Mouse (Mus musculus): Measurements from ENCODE around the gene Tspyl2.
"Not testable (repeated sequence)": the region's sequence is repeated elsewhere in the genome, so short reads cannot be mapped to it uniquely, and the experiment has no call there.

The Tspyl2 gene

GRCm38 (mm10) chrX:152342358-152342901 is at the start of gene Tspyl2:
Gene Tspyl2, minus strand, starts transcription at chrX:152342425.
- peak; percentile 98 for DNase-seq

DNA sequence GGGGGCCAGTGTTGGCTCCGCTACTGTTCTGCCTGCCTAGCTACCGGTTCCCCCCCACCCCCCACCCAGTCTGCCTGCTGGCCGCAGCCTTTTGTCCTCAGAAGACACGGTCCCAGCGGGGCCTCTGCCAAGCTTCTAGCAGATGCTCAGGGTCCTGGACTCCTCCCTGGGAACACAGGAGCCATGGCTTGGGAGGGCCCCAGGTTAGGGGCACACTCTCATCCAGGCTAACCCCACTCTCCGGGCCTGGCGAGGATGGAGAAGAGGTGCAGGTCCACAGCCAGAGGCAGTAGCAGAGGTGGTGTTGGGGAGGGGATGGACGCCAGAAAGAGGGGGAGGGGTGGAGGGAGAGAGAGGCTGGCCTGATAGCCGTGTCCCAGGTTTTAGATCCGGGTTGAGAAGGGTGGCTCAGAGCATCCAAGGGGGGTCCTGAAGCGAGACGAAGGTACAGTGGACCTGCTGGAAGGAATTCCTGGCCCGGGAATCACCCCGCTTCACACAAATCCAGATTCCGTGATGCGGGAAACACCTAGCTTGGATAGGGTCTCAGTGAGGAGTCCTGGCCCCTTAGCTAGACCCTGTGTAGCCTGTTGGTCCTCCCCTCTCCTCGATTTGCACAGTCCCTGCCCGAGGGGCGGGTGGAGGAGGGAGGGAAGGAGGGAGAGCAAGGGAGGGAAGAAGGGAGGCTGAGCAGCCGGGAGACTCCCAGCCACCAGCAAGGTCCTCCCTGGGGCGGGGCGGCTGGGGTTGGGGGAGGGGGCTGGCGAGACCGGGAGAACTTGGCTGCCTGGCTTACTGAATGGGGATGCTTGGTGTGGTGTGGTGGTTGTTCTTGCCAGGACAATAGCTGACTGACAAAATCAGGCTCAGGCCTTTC is 26.4 kb upstream of the Tspyl2 start, which contains the start of gene Gpr173:
Gene Gpr173, minus strand, starts transcription at position 308 of the 877 bp plus-strand sequence.
- DNase-seq, result peak; percentile 83

GRCm38 (mm10) chrX:152368054-152368396 is 25.8 kb upstream of the Tspyl2 start:
- no peak for DNase-seq

DNA sequence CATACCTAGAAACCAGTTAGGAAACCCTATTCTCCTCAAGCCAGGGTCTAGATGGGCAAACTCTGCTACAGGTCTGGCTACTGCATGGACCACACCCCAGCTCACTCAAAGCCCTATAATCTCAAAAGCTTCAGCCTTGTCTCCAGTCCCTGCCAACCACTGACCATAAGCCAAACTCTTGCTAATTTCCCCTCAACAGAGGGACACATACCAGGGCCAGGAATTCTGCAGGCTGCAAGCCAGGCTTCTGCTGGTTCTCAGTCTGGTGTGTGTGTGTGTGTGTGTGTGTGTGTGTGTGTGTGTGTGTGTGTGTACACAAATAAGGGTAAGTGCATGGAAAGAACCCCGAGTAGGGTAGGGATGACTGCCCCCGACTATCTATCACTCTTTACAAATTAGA is 24.2 kb upstream of the Tspyl2 start:
- peak; percentile 87 for DNase-seq

DNA sequence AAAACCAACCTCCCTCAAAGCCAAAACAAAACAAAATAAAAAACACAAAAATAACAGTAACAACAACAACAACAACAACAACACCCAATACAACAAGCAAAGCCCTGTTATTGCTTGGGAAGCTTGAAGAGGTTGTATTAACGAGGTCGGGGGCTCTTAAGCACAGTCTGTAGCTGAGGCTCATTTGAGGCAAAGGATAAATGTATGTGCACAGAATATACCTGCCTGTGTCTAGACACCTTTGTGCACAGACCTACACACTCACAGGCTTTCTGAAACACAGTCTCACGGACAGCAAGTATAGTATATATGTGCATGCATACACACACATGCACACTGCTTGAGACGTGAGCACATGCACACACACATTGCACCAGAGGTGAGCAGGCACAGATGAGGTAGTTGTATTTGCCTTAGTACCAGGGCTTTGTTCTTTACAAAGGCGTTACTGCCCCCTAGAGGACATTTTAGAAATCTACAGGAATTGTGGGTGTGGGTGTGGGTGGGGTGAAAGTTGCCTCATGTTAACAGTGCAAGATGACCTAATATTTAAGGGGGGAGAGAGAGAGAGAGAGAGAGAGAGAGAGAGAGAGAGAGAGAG is 10.4 kb upstream of the Tspyl2 start:
- DNase-seq, result no peak

- peak; percentile 82 for DNase-seq
Observed at GRCm38 (mm10) chrX:152347041-152347440, 4.8 kb upstream of the Tspyl2 start.

GRCm38 (mm10) chrX:152346587-152346986 is 4.4 kb upstream of the Tspyl2 start:
- DNase-seq, result peak; percentile 78

GRCm38 (mm10) chrX:152342903-152343302 is 678 bp upstream of the Tspyl2 start:
- no peak for DNase-seq

GRCm38 (mm10) chrX:152341496-152341895 is 729 bp downstream of the Tspyl2 start:
- DNase-seq, result peak; percentile 50

- DNase-seq, result peak; percentile 95
Observed at GRCm38 (mm10) chrX:152336546-152337332, 5.5 kb downstream of the Tspyl2 start.

DNA sequence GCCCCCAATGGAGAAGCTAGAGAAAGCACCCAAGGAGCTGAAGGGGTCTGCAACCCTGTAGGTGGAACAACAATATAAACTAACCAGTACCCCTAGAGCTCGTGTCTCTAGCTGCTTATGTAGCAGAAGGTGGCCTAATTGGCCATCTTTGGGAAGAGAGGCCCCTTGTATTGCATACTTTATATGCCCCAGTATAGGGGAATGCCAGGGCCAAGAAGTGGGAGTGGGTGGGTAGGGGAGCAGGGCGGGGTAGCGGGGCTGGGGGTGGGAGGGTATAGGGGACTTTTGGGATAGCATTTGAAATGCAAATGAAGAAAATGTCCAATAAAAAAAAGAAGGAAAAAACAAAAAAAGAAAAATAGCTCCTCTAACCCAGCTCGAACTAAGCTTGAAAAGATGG is 6.1 kb downstream of the Tspyl2 start:
- not testable (repeated sequence) for DNase-seq

- not testable (repeated sequence) for DNase-seq
Observed at GRCm38 (mm10) chrX:152329400-152329799, 12.8 kb downstream of the Tspyl2 start.

DNA sequence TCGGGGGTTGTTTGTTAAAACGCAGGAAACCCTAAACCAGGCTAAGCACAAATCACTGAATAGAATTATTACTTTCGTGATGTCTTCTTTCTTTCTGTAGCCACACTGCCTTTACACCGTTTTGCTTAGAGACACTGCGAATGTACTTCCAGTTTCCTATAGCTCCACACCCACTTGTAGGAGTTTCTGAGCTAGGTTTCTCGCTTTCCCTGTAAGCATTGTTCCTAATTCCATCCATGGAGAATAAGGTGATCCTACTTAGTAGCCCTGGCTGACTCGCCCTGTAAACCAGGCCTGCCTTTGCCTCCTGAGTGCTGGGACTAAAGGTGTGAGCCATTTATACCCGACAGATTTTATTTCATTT is 14.6 kb downstream of the Tspyl2 start:
- no peak for DNase-seq

GRCm38 (mm10) chrX:152326996-152327688 is 15.1 kb downstream of the Tspyl2 start, which contains the start of gene Kantr:
Gene Kantr, minus strand, starts transcription at chrX:152327495.
- DNase-seq, result peak; percentile 88

DNA sequence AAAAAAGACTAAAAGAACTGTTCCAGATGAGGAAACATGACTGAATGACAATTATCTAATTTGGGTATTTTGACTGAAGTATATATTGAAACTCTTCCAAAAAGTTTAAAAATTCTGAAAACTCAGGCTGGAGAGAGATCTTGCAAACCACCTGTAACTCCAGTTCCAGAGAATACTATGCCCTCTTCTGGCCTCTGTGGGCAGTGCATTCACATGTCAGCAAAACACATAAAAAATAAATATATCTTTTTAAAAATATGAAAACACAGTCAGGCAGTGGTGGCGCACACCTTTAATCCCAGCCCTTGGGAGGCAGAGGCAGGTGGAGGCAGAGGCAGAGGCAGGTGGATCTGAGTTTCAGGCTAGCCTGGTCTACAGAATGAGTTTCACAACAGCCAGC is 18.6 kb downstream of the Tspyl2 start:
- no peak for DNase-seq

DNA sequence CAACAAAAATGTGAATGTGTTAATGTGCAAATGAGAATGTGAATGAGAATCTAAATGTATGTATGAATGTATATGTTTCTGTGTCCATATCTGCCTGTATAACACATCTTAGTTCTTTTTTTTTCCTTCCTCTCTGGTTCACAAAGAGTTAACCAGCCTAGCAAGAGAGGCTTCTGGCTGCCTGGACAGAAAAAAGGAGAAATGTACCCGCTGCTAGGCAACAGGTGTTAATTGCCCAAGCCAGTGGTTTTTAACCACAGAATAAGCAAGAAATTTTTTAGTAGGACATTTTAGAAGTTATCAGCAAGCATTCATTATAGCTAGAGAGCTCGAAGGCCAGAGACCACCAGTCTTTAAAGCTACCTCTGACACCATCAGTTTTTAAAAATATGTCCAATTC is 19.4 kb downstream of the Tspyl2 start:
- DNase-seq, result no peak

DNA sequence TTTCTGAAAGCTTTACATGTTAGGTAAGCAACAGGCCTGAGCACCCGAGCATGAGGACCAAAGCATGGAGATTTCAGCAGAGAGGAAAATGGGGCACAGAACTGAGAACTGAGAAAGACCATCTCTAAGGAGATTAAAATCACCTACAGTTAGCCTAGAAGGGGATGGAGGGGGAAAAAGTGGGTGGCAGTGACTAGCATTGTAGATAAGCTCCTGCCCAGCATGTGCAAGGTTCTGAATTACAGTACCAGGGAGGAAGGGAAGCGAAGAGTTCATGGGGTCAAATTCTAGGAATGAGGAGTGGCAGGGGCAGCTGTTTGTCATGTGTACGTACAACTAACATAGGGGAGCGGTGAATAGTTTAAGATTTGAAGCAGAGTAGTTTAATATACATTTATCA is 21.7 kb downstream of the Tspyl2 start:
- no peak for DNase-seq

DNA sequence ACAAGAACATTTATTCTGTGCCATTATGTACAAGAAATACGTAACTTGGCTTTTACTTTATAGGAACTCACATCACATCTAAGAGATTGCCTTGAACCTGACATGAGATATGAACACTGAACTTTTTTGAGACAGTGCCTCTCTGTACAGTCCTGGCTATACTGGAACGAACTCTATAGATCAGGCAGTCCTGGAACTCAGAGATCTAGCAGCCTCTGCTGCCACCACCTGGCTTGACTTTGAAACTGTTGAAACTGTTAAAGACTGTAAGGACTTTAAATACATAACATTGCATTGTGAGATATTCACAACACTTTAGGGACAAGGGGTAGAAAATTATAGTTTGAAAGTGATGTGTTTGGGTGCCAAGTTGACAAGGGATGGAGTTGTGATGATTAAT is 34.3 kb downstream of the Tspyl2 start:
- no peak for DNase-seq

DNA sequence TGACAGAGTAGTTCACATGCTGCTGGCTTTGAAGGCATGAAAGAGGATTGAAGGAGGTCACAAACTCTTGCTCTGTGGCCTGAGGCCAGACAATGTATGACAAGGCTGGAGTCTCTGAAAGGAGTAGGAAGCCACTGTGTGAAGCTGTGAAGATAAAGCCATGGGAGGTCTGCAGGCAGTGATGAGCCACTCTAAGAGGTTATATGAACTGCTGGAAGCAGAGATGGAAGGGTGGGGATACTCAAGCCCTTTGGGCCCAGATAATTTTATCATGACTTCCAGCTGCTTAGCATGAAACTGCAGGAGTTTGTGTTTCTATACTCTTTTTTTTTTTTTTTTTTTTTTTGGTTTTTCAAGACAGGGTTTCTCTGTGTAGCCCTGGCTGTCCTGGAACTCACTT is 34.9 kb downstream of the Tspyl2 start:
- DNase-seq, result no peak

GRCm38 (mm10) chrX:152306224-152306623 is 36.0 kb downstream of the Tspyl2 start:
- DNase-seq, result no peak

DNA sequence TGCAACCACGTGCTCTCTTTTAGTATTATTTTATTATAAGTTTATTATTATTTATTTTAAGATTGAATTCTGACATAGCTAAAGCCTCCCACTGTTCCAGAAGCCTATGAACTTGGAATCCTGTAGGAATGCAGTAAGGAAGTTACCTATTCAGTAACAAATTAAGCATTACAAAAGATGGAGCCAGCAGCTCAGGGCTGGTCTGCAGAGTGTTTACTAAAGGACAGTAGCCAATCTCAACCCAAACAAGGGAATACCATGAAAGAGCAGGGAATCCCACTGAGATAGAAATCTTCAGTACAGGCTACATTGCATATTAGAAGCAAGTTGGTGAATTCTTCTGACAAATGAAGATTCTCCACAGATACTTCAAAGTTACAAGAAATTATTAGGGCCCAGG is 55.2 kb downstream of the Tspyl2 start:
- not testable (repeated sequence) for DNase-seq
